Mouse (Mus musculus): Measurements from ENCODE around the gene Efs.
"Not testable (repeated sequence)": the region's sequence is repeated elsewhere in the genome, so short reads cannot be mapped to it uniquely, and the experiment has no call there.

Efs gene

GRCm38 (mm10) chr14:54925349-54926342, at the start of gene Efs:
Efs (minus strand) TSS chr14:54926126.
- DNase-seq (ENCODE audit: low spot score in 2 of 2): no peak

- no peak for DNase-seq (ENCODE audit: low spot score in 2 of 2)
Observed at GRCm38 (mm10) chr14:54974068-54974791, 48.3 kb upstream of the Efs start.

- not testable (repeated sequence) for DNase-seq (ENCODE audit: low spot score in 2 of 2)
Observed at GRCm38 (mm10) chr14:54972786-54973185, 46.9 kb upstream of the Efs start.

- DNase-seq (ENCODE audit: low spot score in 2 of 2): no peak
Observed at GRCm38 (mm10) chr14:54968344-54968743, 42.4 kb upstream of the Efs start.

- DNase-seq (ENCODE audit: low spot score in 2 of 2): no peak
Observed at GRCm38 (mm10) chr14:54967874-54968273, 41.9 kb upstream of the Efs start.

- DNase-seq (ENCODE audit: low spot score in 2 of 2): no peak
Observed at GRCm38 (mm10) chr14:54966320-54966977, 40.5 kb upstream of the Efs start, which contains the start of gene Myh6. Myh6 (minus strand) TSS chr14:54966927.

GRCm38 (mm10) chr14:54965631-54966030, 39.7 kb upstream of the Efs start:
- DNase-seq (ENCODE audit: low spot score in 2 of 2): no peak

- DNase-seq (ENCODE audit: low spot score in 2 of 2): no peak
Observed at GRCm38 (mm10) chr14:54965044-54965443, 39.1 kb upstream of the Efs start.

GRCm38 (mm10) chr14:54963727-54964126, 37.8 kb upstream of the Efs start:
- DNase-seq (ENCODE audit: low spot score in 2 of 2): no peak

- no peak for DNase-seq (ENCODE audit: low spot score in 2 of 2)
Observed at GRCm38 (mm10) chr14:54962714-54963113, 36.8 kb upstream of the Efs start.

- DNase-seq (ENCODE audit: low spot score in 2 of 2): no peak
Observed at GRCm38 (mm10) chr14:54961487-54961886, 35.6 kb upstream of the Efs start.

GRCm38 (mm10) chr14:54960769-54961168, 34.8 kb upstream of the Efs start:
- no peak for DNase-seq (ENCODE audit: low spot score in 2 of 2)

GRCm38 (mm10) chr14:54959853-54960613, 34.1 kb upstream of the Efs start:
- DNase-seq (ENCODE audit: low spot score in 2 of 2): not testable (repeated sequence)

GRCm38 (mm10) chr14:54959197-54959596, 33.3 kb upstream of the Efs start:
- no peak for DNase-seq (ENCODE audit: low spot score in 2 of 2)

- no peak for DNase-seq (ENCODE audit: low spot score in 2 of 2)
Observed at GRCm38 (mm10) chr14:54958503-54958902, 32.6 kb upstream of the Efs start.

GRCm38 (mm10) chr14:54956533-54956932, 30.6 kb upstream of the Efs start:
- no peak for DNase-seq (ENCODE audit: low spot score in 2 of 2)

GRCm38 (mm10) chr14:54955481-54955880, 29.6 kb upstream of the Efs start:
- DNase-seq (ENCODE audit: low spot score in 2 of 2): no peak

- no peak for DNase-seq (ENCODE audit: low spot score in 2 of 2)
Observed at GRCm38 (mm10) chr14:54954474-54954873, 28.5 kb upstream of the Efs start.

GRCm38 (mm10) chr14:54953664-54954206, 27.8 kb upstream of the Efs start:
- no peak for DNase-seq (ENCODE audit: low spot score in 2 of 2)

GRCm38 (mm10) chr14:54951587-54951986, 25.7 kb upstream of the Efs start:
- no peak for DNase-seq (ENCODE audit: low spot score in 2 of 2)

- DNase-seq (ENCODE audit: low spot score in 2 of 2): no peak
Observed at GRCm38 (mm10) chr14:54950493-54950892, 24.6 kb upstream of the Efs start.
